Mouse (Mus musculus): ENCODE results near the gene Dnajc13.

Dnajc13 gene

DNA sequence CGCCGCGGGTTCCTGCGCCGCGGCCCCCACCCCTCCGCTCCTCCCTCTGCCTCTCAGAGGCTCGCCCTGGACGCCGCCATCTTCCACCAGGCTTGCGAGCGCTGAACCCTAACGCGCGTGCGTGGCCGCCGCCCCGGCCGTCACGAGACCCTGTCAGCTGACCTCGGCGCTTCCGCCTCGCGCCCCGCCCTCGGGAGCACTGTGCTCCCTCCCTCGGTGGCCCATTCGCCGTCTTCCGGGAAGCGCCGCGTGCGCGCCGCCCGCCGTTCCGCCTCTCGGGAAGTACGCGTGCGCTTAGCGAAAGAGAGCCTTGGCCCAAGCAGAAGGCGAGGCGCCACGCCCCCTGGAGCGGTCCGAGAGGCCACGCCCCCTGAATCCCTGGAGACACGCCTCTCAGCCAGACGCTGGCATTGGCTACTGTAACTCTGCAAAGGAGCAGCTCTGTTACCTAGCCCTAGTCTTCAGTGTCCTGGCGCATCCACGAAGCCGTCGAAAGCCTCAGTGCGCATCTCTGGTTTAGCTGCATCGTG, at the start of gene Dnajc13:
Dnajc13 (minus strand) TSS at position 108 of the 530 bp plus-strand sequence.
- peak; percentile 97 to 98 for DNase-seq (ENCODE audit: low spot score in 2 of 2)

DNA sequence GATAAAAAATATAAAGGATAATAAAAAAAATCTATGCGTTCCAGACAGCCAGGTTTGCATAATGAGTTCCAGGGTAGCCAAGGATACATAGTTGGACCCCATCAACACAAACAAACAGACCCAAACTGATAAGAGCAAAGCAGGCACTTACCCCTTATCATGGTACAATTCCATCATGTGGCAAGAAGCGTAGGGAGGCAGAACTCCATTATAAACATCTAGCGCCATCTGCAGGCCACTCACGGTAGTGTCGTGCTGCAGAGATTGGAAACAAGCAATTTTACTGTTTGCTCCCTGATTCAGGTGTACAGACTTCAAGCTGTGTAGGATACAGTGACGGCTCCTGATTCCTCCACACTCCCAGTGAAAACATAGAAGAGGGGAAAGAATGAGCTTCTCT, 44.0 kb upstream of the Dnajc13 start:
- peak; percentile 76 to 89 for DNase-seq (ENCODE audit: low spot score in 2 of 2)

DNA sequence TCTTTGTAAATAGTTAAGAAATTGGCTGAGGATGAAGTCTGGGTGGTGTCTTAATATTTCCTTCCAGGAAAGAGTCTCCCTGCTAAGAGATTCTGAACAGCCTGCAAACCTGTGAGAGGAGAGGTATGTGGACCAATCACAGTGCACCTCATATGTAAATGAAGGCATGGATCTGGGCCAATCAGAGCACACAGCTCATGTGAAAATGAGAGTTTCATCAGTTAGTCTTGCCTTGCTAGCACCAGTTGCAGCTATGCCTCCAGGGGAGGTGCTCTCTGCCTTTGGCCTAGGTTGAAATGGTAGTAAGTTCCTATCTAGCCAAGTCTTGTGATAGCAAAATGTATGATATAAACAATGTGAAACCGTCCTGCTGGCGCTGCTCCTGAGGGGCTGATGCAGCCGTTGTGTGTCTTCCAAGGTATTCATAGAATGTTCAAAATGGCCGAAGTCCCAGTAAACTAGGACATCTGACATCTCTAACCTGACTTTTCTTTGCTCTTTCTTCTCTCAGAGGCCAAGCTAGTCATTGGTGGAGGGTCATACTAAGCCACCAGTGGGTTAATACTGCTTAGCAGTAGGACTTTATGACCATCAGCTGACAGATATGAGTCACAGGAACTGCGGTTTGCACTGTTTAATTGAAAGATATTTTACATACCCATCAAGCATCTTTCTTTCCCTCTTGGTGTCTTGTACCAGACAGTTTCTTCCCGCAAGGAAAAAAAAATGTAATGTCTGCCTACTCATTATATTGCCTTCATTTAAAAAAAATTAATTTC, 42.8 kb upstream of the Dnajc13 start:
- DNase-seq (ENCODE audit: low spot score in 2 of 2) = no peak

- no peak for DNase-seq (ENCODE audit: low spot score in 2 of 2)
These were observed 42.1 kb upstream of the Dnajc13 start for GRCm38 (mm10) chr9:104304800-104305199.

GRCm38 (mm10) chr9:104304376-104304775, 41.6 kb upstream of the Dnajc13 start:
- DNase-seq (ENCODE audit: low spot score in 2 of 2) = no peak

DNA sequence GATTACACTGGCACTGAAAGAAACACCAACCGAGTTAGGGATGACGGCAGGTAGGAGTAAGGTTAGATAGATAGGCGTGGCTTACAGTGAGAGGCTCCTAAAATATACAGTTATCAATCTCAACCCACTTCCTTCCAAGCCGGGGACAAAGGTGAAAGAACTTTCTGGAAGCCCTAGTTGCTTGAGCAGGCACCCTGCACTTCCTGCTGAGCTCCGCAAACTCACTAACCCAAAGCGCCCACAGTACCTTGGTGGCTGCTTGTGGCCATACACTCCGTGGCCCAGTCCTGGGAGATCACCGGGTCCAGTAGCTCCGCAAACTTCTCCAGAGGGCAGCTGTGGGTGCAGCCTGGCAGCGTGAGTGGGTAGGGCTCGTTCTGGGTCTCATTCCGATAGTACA, 37.8 kb upstream of the Dnajc13 start:
- no peak for DNase-seq (ENCODE audit: low spot score in 2 of 2)

GRCm38 (mm10) chr9:104297041-104297440, 34.3 kb upstream of the Dnajc13 start:
- no peak for DNase-seq (ENCODE audit: low spot score in 2 of 2)

DNA sequence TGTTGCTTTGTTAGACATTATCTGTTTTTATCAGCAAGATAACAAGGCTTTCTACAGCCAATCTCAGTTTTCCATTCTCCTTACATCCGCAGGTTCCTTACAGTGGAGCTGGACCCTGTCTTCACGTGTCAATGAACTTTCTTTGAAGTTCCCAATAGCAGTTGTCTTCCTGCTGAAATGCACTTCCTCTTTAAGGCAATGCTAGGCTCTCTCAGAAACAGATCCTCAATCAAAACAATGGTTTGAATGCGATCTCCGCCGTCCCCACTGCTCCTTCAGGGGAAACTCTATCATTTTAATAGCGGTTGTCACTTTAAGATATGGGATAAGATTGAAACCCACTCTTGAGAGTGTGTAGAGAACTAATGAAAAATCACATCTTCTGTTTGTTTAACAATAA, 22.2 kb upstream of the Dnajc13 start:
- DNase-seq (ENCODE audit: low spot score in 2 of 2) = no peak

GRCm38 (mm10) chr9:104282536-104282935, 19.8 kb upstream of the Dnajc13 start:
- DNase-seq (ENCODE audit: low spot score in 2 of 2) = no peak

- DNase-seq (ENCODE audit: low spot score in 2 of 2) = no peak
These were observed 19.0 kb upstream of the Dnajc13 start for GRCm38 (mm10) chr9:104281737-104282136.

- DNase-seq (ENCODE audit: low spot score in 2 of 2) = no peak
These were observed 18.2 kb upstream of the Dnajc13 start for GRCm38 (mm10) chr9:104280725-104281495.

DNA sequence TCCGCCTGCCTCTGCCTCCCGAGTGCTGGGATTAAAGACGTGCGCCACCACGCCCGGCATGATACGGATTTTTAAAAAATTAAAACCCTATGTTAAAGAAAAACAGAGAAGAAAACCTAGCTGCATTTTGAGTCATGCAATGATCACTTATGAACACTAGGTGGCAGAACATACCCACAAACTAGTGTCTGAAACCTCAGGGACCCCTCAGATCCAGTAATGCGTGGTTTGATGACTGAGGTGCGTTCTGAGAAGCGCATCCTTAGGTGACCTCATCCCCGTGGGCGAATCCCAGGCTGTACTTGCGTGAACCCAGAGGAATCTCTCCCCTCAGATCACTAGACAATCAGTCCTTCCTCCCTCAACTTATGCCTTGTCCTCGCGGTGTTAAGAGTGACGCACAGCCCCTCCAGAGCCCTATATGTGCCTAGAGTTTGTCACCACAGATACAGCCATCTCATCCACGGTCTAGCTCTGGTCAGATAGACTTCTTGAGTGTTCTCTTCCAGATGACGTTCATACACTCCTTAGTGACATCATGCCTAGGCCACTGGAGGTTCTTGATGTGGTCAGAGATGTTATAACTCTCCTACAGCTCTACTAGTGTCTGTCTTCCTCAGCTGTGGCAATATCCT, 14.9 kb upstream of the Dnajc13 start:
- peak; percentile 38 to 65 for DNase-seq (ENCODE audit: low spot score in 2 of 2)

GRCm38 (mm10) chr9:104275084-104275785, 12.5 kb upstream of the Dnajc13 start:
- DNase-seq (ENCODE audit: low spot score in 2 of 2) = no peak

DNA sequence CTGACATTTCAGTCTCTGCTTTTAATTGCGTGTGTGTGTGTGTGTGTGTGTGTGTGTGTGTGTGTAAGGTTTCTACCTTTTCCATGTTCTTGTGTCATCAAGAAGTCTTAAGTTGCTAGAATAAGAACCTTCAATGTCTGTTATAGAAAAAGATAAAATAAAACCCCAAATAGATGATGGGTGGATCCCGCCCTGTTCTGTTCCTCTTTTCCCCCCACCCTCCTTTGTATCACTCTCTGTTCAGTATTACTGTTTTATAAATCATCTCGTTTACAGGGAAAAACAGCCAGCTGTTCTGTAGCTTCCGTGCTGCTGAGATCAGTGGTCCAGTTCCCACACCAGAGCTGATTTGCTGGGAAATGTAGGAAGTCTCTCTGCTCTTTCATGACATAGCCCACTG, 9.3 kb upstream of the Dnajc13 start:
- no peak for DNase-seq (ENCODE audit: low spot score in 2 of 2)

- DNase-seq (ENCODE audit: low spot score in 2 of 2) = no peak
These were observed 8.9 kb upstream of the Dnajc13 start for GRCm38 (mm10) chr9:104271642-104272041.

DNA sequence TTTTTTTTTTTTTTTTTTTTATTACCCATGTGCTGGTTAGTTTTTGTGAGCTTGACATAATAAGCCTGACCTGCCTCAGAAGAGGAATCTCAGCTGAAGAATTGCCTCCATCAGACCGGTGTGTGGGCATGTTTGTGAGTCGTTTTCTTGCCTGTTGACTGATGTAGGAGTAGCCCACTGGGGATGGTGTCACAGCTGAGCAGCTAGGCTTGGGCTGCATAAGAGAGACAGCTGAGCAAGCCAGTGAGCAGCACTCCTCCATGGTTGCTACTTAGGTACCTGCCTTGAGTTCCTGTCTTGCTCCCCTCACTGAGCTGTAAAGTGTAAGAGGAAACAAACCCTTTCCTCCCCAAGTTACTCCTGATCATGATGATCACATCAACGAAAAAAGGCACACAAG, 7.2 kb upstream of the Dnajc13 start:
- DNase-seq (ENCODE audit: low spot score in 2 of 2) = no peak

GRCm38 (mm10) chr9:104269349-104269871, 6.7 kb upstream of the Dnajc13 start:
- DNase-seq (ENCODE audit: low spot score in 2 of 2) = peak; percentile 41 to 76

- no peak for DNase-seq (ENCODE audit: low spot score in 2 of 2)
These were observed 1.8 kb upstream of the Dnajc13 start for GRCm38 (mm10) chr9:104264567-104264966.

GRCm38 (mm10) chr9:104262016-104262762, 541 bp downstream of the Dnajc13 start:
- DNase-seq (ENCODE audit: low spot score in 2 of 2) = peak in 1 of 2 experiments; percentile 28

DNA sequence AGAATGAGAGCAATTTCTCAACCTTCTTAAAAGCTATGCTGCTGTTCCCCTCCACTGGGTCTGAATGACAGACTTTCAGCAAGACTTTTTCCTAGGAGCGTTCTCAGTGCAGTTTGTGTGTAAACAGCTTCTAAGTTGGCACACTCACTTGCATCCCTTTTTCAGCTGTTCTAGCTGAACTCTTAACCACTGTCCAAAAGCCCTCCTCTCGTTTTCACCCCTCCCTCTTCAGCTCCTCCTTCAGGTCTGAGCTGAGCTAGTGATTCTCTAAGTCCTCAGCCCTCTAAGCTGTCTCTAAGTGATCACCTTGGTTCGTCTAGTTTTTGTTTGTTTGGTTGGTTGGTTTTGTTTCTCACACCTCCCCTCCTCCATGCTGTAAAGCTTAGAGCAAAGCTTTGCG, 2.4 kb downstream of the Dnajc13 start:
- no peak for DNase-seq (ENCODE audit: low spot score in 2 of 2)

DNA sequence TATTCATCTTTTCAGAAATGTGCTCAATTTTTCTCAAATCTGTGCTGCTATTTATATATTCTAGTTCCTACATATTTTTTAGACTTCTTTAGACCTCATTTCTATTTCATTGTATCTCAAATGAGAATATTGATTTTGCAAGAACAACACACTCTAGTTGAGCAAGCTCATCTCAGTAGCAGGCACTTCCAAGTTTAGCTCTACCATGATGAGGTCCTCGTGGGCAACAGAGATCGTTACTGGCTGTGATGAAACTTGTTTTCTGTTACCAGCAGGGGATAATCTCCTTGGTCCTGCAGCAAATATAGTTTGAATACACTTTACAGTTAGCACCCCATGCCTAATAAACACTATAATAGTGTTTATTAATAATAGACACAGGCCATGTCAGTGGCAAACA, 6.6 kb downstream of the Dnajc13 start:
- DNase-seq (ENCODE audit: low spot score in 2 of 2) = no peak
